Mouse (Mus musculus): Measurements from ENCODE around the gene Chchd3. TPM values are rescaled to one million over a fixed set of nuclear protein-coding genes. Genes with fewer than 3 reads are reported as not detected.
A peak's percentile ranks its signal among the peaks of the same experiment; 100 is the strongest.

Gene Chchd3
- total RNA-seq (2014; rRNA removed) (66.6 and 98.0 TPM in 2 replicates), polyA plus RNA-seq (2015; fragmentation: Nextera tagmentation; extraction: Ambion mirVana) (130 and 131 TPM in 2 replicates)

DNA sequence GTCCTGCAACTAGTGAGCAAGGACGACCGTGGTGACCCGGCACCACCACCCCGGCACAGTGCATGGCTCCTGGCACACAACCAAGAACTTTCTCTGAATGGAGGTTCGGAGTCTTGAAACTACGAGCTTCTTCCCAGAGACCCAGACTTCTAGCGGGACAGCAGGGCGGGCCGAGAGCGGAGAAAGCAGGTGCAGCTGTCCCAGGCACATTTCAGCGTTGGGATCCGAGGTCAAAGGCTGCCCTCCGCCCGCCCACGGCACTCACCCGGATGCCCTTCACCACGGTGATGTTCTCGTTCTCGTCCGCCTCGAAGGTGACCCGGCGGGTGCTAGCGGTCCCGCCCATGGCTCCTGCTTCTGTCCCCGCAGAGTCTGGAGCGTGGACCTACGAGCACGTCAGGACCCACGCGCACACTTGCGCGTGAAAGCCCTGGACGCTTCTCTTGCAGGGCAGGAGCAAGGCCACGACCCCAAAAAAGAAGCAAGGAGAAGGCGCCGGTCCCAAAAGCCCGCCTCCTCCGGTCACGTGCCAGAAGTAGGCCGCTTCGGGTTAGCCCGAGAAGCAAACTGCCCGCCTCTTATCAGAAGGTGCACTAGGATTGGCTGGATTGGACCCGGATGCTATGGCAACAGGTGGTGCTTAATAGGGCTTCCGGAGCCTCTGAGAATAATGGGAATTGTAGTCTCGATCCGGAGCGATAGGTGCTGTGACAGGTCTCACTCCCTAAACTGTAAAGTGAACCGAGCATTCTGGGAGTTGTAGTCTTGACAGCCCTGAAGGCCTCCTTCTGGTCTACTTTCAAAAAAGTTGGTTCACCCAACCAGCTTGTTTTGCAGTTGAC, at the start of gene Chchd3:
Gene Chchd3, minus strand, starts transcription at position 526 of the 842 bp plus-strand sequence.
- peak within 1 kb of the TSS; percentile 77 for H3K9ac ChIP-seq (replicated peaks; ENCODE audit: low read length)
- H3K27ac ChIP-seq, result peak within 1 kb of the TSS; percentile 61; the same call in 1 of the 2 replicates
- H3K4me1 ChIP-seq (ENCODE audit: insufficient read depth, low read length), result peaks cover 5% of the 10 kb centered on the region; the same call in 1 of the 2 replicates
- no peaks in the 10 kb centered on the region; the same call in 1 of the 2 replicates for H3K36me3 ChIP-seq (ENCODE audit: insufficient read depth, low read length)
- ATAC-seq, result peak; percentile 100
- H3K4me2 ChIP-seq (ENCODE audit: low read depth, low read length), result peak within 1 kb of the TSS; percentile 80
- TF ChIP-seq CTCF (IDR thresholded peaks at IDR 0.05; ENCODE audit: low read depth), result no peak
- WGBS, result under 1% methylated on average over 50 of the region's 50 CpGs
- H3K4me3 ChIP-seq (ENCODE audit: low read length), result peak within 1 kb of the TSS; percentile 84
- no peaks in the 10 kb centered on the region for H3K27me3 ChIP-seq (ENCODE audit: insufficient read depth, low read length)
- no peaks in the 10 kb centered on the region for H3K9me3 ChIP-seq (ENCODE audit: low read length)
- peak; percentile 99 for DNase-seq (ENCODE audit: low spot score)

DNA sequence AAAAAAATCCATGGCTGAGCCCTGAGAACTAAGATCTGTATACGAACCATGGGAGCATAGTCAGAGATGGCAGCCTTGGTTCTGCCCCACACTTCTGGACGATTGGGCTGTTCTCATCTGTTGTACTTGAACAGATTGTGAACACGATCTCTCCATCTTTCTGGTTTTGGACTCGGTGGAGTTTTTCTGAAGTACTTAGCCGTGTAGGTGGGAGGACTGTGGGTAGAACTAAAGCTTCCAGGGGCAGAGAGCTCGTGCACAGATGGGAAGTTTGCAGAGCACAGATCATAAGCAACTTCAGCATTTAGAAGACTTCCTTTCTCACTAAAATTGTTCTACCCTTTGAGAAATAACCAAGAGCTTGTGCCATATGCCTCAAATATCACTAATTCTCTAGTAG, 44.6 kb upstream of the Chchd3 start:
- Histone ChIP-seq H3K9me3 (ENCODE audit: low read length) (no peaks in the 10 kb centered on the region), H3K36me3 (ENCODE audit: insufficient read depth, low read length) (no peaks in the 10 kb centered on the region), H3K9ac (replicated peaks; ENCODE audit: low read length) (no peak overlapping the region), H3K27me3 (ENCODE audit: insufficient read depth, low read length) (no peaks in the 10 kb centered on the region), H3K4me1 (ENCODE audit: insufficient read depth, low read length) (no peaks in the 10 kb centered on the region), H3K4me2 (ENCODE audit: low read depth, low read length) (no peak overlapping the region), H3K27ac (no peak overlapping the region), H3K4me3 (ENCODE audit: low read length) (no peak overlapping the region)
- no peak for ATAC-seq
- 86% methylated on average over 6 of the region's 6 CpGs for WGBS
- no peak for DNase-seq (ENCODE audit: low spot score)
- TF ChIP-seq CTCF (IDR thresholded peaks at IDR 0.05; ENCODE audit: low read depth), result no peak

DNA sequence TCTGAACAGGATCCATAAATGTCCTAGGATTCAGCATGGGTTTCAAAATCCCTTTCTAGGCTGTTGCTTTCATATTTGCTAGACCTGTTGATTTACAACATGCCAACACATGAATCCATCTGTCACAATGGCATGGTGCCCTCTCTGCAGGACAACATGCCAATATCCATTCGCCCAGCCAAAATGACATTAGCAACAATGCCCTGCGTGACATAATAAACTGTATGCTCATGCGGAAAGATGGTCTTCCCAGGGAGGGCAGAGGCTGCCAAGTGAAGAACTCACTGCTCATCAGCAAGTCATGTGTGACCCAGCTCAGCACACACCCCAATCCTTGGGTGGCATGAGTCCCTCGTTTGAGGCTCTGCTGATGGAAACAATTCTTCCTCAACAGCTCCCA, 38.8 kb upstream of the Chchd3 start:
- Histone ChIP-seq H3K36me3 (ENCODE audit: insufficient read depth, low read length) (no peaks in the 10 kb centered on the region), H3K9ac (replicated peaks; ENCODE audit: low read length) (no peak overlapping the region), H3K27me3 (ENCODE audit: insufficient read depth, low read length) (no peaks in the 10 kb centered on the region), H3K9me3 (ENCODE audit: low read length) (no peaks in the 10 kb centered on the region), H3K4me3 (ENCODE audit: low read length) (no peak overlapping the region), H3K4me2 (ENCODE audit: low read depth, low read length) (no peak overlapping the region), H3K4me1 (ENCODE audit: insufficient read depth, low read length) (no peaks in the 10 kb centered on the region; the same call in 1 of the 2 replicates), H3K27ac (no peak overlapping the region)
- 47% methylated on average over 4 of the region's 4 CpGs for WGBS
- DNase-seq (ENCODE audit: low spot score) (peak; percentile 83), ATAC-seq (peak; percentile 90)
- TF ChIP-seq CTCF (IDR thresholded peaks at IDR 0.05; ENCODE audit: low read depth), result no peak

DNA sequence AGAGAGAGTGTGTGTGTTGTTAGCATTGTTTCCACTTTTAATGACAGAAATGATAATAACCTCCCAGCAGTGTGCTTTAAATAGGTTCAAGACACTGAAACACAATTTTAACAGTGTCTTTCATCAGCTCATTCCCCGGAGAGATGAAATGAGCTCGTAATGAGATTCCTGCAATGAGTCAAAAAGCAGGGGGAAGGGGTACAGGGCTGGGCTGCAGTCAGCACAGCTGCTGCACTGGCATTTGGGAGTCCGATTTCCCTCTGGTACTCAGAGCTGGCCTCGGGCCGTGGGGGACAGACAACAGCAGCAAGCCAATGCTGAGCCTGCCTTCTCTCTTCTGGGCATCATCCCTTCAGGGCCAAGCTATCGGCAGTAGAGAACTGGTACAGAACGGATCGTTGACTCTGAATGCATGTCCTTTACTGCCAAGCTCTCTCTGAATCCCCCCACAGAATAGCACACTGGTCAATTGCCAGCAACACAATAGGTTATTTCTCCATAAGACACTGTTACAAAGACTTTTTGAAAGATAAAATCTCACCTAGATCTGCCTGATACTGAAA, 34.7 kb upstream of the Chchd3 start:
- no peak overlapping the region for H3K4me3 ChIP-seq (ENCODE audit: low read length)
- no peak for TF ChIP-seq CTCF (IDR thresholded peaks at IDR 0.05; ENCODE audit: low read depth)
- ATAC-seq (no peak), DNase-seq (ENCODE audit: low spot score) (peak; percentile 60)
- no peaks in the 10 kb centered on the region for H3K36me3 ChIP-seq (ENCODE audit: insufficient read depth, low read length)
- H3K4me2 ChIP-seq (ENCODE audit: low read depth, low read length), result no peak overlapping the region
- 16% methylated on average over 7 of the region's 8 CpGs for WGBS
- H3K9me3 ChIP-seq (ENCODE audit: low read length), result no peaks in the 10 kb centered on the region
- H3K27me3 ChIP-seq (ENCODE audit: insufficient read depth, low read length), result no peaks in the 10 kb centered on the region
- no peaks in the 10 kb centered on the region; the same call in 1 of the 2 replicates for H3K4me1 ChIP-seq (ENCODE audit: insufficient read depth, low read length)
- peak overlapping the region; percentile 38; the same call in 1 of the 2 replicates for H3K27ac ChIP-seq
- no peak overlapping the region for H3K9ac ChIP-seq (replicated peaks; ENCODE audit: low read length)

DNA sequence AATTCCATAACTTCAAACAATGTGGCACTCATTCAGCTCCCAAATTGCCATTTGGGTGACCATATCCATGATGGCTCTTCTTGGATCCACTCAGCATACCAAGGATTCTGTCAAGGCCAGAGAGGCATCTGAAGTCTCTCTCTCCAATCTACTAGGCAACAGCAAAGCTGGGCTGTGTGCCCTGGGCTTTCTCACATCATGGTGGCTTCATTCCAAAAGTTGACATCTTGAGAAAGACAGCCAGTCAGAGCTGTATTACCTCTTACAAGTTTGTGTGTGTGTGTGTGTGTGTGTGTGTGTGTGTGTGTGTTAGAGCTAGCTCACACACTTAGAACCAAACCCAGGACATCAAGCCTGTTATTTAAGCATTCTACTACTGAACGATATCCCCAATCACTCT, 20.1 kb upstream of the Chchd3 start:
- no peaks in the 10 kb centered on the region for H3K36me3 ChIP-seq (ENCODE audit: insufficient read depth, low read length)
- no peak for TF ChIP-seq CTCF (IDR thresholded peaks at IDR 0.05; ENCODE audit: low read depth)
- ATAC-seq, result no peak
- no peaks in the 10 kb centered on the region for H3K4me1 ChIP-seq (ENCODE audit: insufficient read depth, low read length)
- H3K27ac ChIP-seq, result no peak overlapping the region
- 88% methylated on average over 1 of the region's 1 CpGs for WGBS
- H3K4me3 ChIP-seq (ENCODE audit: low read length), result no peak overlapping the region
- no peaks in the 10 kb centered on the region for H3K9me3 ChIP-seq (ENCODE audit: low read length)
- H3K9ac ChIP-seq (replicated peaks; ENCODE audit: low read length), result no peak overlapping the region
- H3K27me3 ChIP-seq (ENCODE audit: insufficient read depth, low read length), result no peaks in the 10 kb centered on the region
- H3K4me2 ChIP-seq (ENCODE audit: low read depth, low read length), result no peak overlapping the region
- peak; percentile 22 for DNase-seq (ENCODE audit: low spot score)

DNA sequence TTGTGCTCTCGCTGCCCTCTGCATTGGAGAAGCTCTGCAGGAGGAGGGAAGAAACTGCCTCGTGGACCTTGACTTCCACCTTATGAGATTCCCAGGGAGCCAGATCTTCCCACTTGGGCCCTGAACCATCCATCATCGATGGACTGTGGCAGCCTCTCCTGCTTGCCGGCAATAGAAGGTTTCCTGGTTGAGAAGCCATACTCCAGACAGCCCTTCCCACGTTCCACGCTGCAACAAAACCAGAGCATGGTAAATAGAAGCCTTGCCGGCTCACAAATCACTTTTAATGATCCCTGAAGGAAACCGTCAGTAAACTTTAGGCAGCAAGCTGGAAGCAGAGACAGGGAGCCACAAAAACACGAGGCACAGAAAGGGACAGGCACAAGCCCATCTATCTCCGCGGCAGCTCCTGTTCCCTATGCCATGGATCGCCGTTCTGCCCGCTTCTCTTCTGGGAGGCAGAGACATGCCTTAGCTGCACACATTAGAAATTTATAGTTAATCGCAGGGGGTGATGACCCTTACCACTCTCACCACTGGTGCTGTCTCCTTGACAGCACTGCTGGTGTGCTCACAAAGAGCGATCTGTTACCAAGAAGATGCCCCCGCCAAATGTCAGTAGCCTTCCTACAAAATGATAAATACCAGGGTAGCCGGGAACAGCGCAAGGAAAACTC, 18.3 kb upstream of the Chchd3 start:
- no peak for ATAC-seq
- H3K9me3 ChIP-seq (ENCODE audit: low read length), result no peaks in the 10 kb centered on the region
- TF ChIP-seq CTCF (IDR thresholded peaks at IDR 0.05; ENCODE audit: low read depth), result no peak
- H3K4me1 ChIP-seq (ENCODE audit: insufficient read depth, low read length), result no peaks in the 10 kb centered on the region
- DNase-seq (ENCODE audit: low spot score), result no peak
- no peak overlapping the region for H3K27ac ChIP-seq
- no peaks in the 10 kb centered on the region for H3K36me3 ChIP-seq (ENCODE audit: insufficient read depth, low read length)
- no peak overlapping the region for H3K4me3 ChIP-seq (ENCODE audit: low read length)
- H3K27me3 ChIP-seq (ENCODE audit: insufficient read depth, low read length), result no peaks in the 10 kb centered on the region
- H3K4me2 ChIP-seq (ENCODE audit: low read depth, low read length), result no peak overlapping the region
- 54% methylated on average over 19 of the region's 19 CpGs for WGBS
- no peak overlapping the region for H3K9ac ChIP-seq (replicated peaks; ENCODE audit: low read length)
